Mouse (Mus musculus): ENCODE measurements around the gene Grap2.

Gene Grap2

DNA sequence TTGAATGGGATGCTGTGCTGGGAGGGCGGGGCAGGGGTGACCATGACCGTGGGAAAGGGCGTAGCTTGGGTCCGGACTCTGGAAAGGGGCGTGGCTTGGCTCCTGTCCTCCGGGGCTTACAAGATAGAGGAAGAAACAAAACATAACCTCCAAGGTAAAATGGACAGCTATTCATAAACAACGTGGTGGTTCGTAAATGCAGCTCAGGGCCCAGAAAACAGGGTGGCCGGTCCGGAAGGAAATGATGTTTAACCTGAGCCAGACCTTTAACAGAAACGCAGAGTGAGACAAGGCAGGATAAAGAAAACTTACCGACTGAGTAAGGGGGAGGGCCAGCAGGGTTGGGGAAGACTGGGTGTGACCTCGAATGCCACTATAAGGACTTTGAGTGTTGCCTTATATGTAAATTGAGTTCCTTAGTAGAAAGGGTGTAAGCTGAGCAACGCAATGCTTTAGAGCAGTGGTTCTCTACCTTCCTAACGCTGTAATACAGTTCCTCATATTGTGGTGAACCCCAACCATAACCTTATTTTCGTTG, 26.9 kb downstream of the Grap2 start:
- Histone ChIP-seq H3K4me3 (replicated peaks; ENCODE audit: low read length) (no peak overlapping the region), H3K36me3 (ENCODE audit: insufficient read depth, low read length) (no peaks in the 10 kb centered on the region), H3K4me1 (replicated peaks; ENCODE audit: low read depth, low read length) (peaks cover 61% of the 10 kb centered on the region), H3K9me3 (ENCODE audit: low read length) (no peaks in the 10 kb centered on the region), H3K27me3 (ENCODE audit: insufficient read depth, low read length) (no peaks in the 10 kb centered on the region)
- TF ChIP-seq POU5F1 (IDR thresholded peaks at IDR 0.05; ENCODE audit: borderline replicate concordance, low read length) (no peak), NANOG (IDR thresholded peaks at IDR 0.05; ENCODE audit: borderline replicate concordance, low read length) (no peak), CTCF (conservative IDR thresholded peaks at IDR 0.05; ENCODE audit: low read length) (no peak)

DNA sequence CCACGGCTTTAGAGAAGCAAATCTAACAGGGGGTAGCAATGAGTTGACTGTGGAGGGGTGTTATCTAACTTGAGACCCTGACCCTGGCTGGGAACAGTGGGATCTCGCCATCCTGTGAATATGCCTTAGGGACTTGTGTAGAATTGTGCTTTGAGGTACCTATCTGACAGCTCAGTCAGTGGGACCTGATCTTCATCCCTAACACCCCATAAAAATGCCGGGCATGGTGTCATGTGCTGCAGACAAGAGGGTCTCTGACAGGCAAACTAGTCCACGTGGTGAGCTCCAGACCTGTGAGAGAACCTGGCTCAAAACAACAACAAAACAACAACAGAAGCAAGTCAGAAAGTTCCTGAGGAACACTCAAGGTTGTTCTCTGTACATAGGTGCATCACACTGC, 27.4 kb downstream of the Grap2 start:
- TF ChIP-seq POU5F1 (IDR thresholded peaks at IDR 0.05; ENCODE audit: borderline replicate concordance, low read length) (no peak), CTCF (conservative IDR thresholded peaks at IDR 0.05; ENCODE audit: low read length) (no peak), NANOG (IDR thresholded peaks at IDR 0.05; ENCODE audit: borderline replicate concordance, low read length) (no peak)
- Histone ChIP-seq H3K27me3 (ENCODE audit: insufficient read depth, low read length) (no peaks in the 10 kb centered on the region), H3K36me3 (ENCODE audit: insufficient read depth, low read length) (no peaks in the 10 kb centered on the region), H3K9me3 (ENCODE audit: low read length) (no peaks in the 10 kb centered on the region), H3K4me1 (replicated peaks; ENCODE audit: low read depth, low read length) (peaks cover 62% of the 10 kb centered on the region), H3K4me3 (replicated peaks; ENCODE audit: low read length) (no peak overlapping the region)

DNA sequence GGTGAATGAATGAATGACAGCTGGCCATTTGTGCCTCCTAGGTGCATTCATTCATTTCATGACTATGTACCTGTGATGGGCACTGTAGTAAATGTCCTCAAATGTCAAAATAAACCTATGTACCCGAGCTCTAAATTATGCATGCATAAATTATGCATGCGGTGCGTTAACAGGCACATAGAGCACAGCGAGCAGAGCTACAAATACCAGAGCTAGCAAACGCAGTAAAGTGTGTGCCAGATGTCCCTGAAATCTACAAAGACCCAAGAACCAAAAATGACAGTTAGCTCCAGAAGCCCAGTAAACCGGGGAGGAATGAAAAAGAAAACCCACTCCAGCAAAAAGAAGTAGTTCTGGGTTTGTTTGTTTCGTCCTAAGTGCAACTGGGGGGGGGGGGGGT, 29.1 kb downstream of the Grap2 start:
- Histone ChIP-seq H3K4me3 (replicated peaks; ENCODE audit: low read length) (no peak overlapping the region), H3K9me3 (ENCODE audit: low read length) (no peaks in the 10 kb centered on the region), H3K36me3 (ENCODE audit: insufficient read depth, low read length) (no peaks in the 10 kb centered on the region), H3K27me3 (ENCODE audit: insufficient read depth, low read length) (no peaks in the 10 kb centered on the region), H3K4me1 (replicated peaks; ENCODE audit: low read depth, low read length) (peaks cover 58% of the 10 kb centered on the region)
- TF ChIP-seq CTCF (conservative IDR thresholded peaks at IDR 0.05; ENCODE audit: low read length) (no peak), POU5F1 (IDR thresholded peaks at IDR 0.05; ENCODE audit: borderline replicate concordance, low read length) (no peak), NANOG (IDR thresholded peaks at IDR 0.05; ENCODE audit: borderline replicate concordance, low read length) (no peak)

DNA sequence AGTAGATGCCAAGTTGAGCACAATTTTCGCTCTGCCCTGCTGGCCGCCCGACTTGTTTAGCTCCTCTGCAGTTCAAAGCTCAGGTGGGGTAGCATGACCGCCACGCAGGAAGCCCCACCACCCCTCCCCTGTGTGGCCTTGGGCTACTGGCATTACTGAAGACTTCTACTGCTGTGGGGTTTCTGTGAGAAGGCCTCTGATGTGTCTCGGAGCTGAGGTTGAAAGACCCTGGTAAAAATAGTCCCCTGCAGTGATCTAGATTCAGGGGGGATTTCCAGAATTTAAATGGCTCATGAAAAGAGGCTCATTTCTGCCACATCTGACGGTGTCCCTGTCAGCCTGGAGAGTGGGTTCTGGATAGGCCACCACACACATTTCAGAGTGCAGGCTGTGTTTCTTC, 30.1 kb downstream of the Grap2 start:
- TF ChIP-seq CTCF (conservative IDR thresholded peaks at IDR 0.05; ENCODE audit: low read length): no peak
- no peak for TF ChIP-seq POU5F1 (IDR thresholded peaks at IDR 0.05; ENCODE audit: borderline replicate concordance, low read length)
- TF ChIP-seq NANOG (IDR thresholded peaks at IDR 0.05; ENCODE audit: borderline replicate concordance, low read length): no peak
- H3K4me3 ChIP-seq (replicated peaks; ENCODE audit: low read length): no peak overlapping the region
- no peaks in the 10 kb centered on the region for H3K36me3 ChIP-seq (ENCODE audit: insufficient read depth, low read length)
- no peaks in the 10 kb centered on the region for H3K9me3 ChIP-seq (ENCODE audit: low read length)
- peaks cover 58% of the 10 kb centered on the region for H3K4me1 ChIP-seq (replicated peaks; ENCODE audit: low read depth, low read length)
- no peaks in the 10 kb centered on the region for H3K27me3 ChIP-seq (ENCODE audit: insufficient read depth, low read length)

DNA sequence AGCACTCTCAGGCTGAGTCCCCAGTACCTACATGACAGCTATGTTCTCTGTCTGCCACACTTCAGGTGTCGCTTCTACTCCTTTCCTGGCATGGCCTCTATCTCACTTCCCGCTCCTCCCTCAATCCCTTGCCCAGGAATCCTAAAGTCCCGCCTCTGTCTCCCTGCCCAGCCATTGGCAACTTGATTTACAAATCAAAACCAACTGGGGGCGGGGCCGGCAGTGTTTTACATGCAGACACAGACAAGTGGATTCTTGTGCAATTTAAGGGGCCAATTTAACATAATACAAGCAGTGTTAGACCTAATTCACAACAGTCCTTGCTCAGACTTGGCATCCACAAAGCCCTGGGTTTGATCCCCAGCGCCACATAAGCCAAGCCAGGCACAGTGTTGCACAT, 31.6 kb downstream of the Grap2 start:
- Histone ChIP-seq H3K36me3 (ENCODE audit: insufficient read depth, low read length) (no peaks in the 10 kb centered on the region), H3K27me3 (ENCODE audit: insufficient read depth, low read length) (no peaks in the 10 kb centered on the region), H3K4me1 (replicated peaks; ENCODE audit: low read depth, low read length) (peaks cover 52% of the 10 kb centered on the region), H3K4me3 (replicated peaks; ENCODE audit: low read length) (peak overlapping the region; percentile 39; the same call in 1 of the 2 replicates), H3K9me3 (ENCODE audit: low read length) (no peaks in the 10 kb centered on the region)
- no peak for TF ChIP-seq CTCF (conservative IDR thresholded peaks at IDR 0.05; ENCODE audit: low read length)
- TF ChIP-seq POU5F1 (IDR thresholded peaks at IDR 0.05; ENCODE audit: borderline replicate concordance, low read length): no peak

DNA sequence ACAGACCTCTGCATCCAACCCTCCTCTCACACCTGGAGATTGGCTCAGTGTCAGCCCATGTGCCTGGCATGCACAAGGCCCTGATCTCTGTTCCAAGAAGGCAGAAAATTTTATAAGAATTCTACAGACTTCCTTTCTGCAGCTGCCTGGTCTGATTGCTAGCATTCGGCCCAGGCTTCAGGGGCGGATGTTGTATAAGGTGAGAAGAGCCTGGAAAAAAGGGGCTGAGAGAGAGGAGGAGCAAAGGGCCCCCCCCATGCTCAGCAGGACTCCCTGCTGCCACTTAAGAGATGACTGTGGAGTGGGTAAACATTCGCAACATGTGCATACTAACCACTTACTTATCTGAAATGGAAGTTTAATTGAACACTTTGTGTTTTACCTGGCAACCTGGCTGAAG, 35.6 kb downstream of the Grap2 start:
- TF ChIP-seq CTCF (conservative IDR thresholded peaks at IDR 0.05; ENCODE audit: low read length): no peak
- TF ChIP-seq POU5F1 (IDR thresholded peaks at IDR 0.05; ENCODE audit: borderline replicate concordance, low read length): no peak
- no peak for TF ChIP-seq NANOG (IDR thresholded peaks at IDR 0.05; ENCODE audit: borderline replicate concordance, low read length)
- H3K4me1 ChIP-seq (replicated peaks; ENCODE audit: low read depth, low read length): peaks cover 17% of the 10 kb centered on the region
- peaks cover 5% of the 10 kb centered on the region; the same call in 1 of the 2 replicates for H3K27me3 ChIP-seq (ENCODE audit: insufficient read depth, low read length)
- no peaks in the 10 kb centered on the region for H3K9me3 ChIP-seq (ENCODE audit: low read length)
- no peak overlapping the region for H3K4me3 ChIP-seq (replicated peaks; ENCODE audit: low read length)
- no peaks in the 10 kb centered on the region for H3K36me3 ChIP-seq (ENCODE audit: insufficient read depth, low read length)

DNA sequence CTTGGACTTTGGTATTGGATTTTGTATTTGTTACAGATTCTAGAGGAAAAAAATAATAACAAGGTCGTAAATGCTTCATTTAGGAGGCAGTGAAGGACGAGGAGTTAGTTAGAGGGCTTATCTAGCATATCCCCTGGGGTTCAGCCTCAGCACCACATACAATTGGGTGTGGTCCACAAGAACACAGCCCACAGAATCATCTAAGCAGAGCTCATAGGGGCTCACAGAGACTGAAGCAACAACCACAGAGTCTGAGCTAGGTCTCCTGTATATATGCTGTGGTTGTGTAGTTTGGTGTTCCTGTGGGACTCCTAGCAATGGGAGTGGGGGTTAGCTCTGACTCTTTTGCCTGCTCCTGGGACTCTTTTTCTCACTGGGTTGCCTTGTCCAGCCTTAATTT, 37.9 kb downstream of the Grap2 start:
- Histone ChIP-seq H3K36me3 (ENCODE audit: insufficient read depth, low read length) (no peaks in the 10 kb centered on the region), H3K4me3 (replicated peaks; ENCODE audit: low read length) (no peak overlapping the region), H3K27me3 (ENCODE audit: insufficient read depth, low read length) (peaks cover 12% of the 10 kb centered on the region; the same call in 1 of the 2 replicates), H3K9me3 (ENCODE audit: low read length) (no peaks in the 10 kb centered on the region), H3K4me1 (replicated peaks; ENCODE audit: low read depth, low read length) (peaks cover 15% of the 10 kb centered on the region)
- TF ChIP-seq POU5F1 (IDR thresholded peaks at IDR 0.05; ENCODE audit: borderline replicate concordance, low read length): no peak
- no peak for TF ChIP-seq CTCF (conservative IDR thresholded peaks at IDR 0.05; ENCODE audit: low read length)
- no peak for TF ChIP-seq NANOG (IDR thresholded peaks at IDR 0.05; ENCODE audit: borderline replicate concordance, low read length)

DNA sequence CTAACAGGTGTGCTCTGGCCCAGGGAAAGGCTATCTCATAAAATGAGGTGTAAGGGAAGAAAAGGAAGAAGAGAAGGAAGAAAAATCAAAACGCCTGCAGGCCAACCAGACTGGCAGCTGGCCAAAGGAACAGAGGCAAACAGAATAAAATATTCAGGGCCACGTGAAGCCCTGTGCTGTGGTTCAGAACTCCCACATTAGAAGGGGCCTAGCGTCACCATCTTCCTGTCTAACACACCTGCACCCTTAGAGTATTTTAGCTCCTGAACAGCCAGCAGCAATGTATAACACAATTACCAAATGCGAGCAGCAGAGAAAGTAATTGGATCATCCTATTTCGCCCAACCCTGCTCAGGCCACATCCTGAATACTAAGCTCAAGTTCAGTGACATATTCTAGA, 39.1 kb downstream of the Grap2 start:
- TF ChIP-seq CTCF (conservative IDR thresholded peaks at IDR 0.05; ENCODE audit: low read length) (no peak), NANOG (IDR thresholded peaks at IDR 0.05; ENCODE audit: borderline replicate concordance, low read length) (no peak)
- Histone ChIP-seq H3K4me3 (replicated peaks; ENCODE audit: low read length) (no peak overlapping the region), H3K4me1 (replicated peaks; ENCODE audit: low read depth, low read length) (peaks cover 26% of the 10 kb centered on the region), H3K9me3 (ENCODE audit: low read length) (no peaks in the 10 kb centered on the region), H3K36me3 (ENCODE audit: insufficient read depth, low read length) (no peaks in the 10 kb centered on the region), H3K27me3 (ENCODE audit: insufficient read depth, low read length) (peaks cover 18% of the 10 kb centered on the region)

DNA sequence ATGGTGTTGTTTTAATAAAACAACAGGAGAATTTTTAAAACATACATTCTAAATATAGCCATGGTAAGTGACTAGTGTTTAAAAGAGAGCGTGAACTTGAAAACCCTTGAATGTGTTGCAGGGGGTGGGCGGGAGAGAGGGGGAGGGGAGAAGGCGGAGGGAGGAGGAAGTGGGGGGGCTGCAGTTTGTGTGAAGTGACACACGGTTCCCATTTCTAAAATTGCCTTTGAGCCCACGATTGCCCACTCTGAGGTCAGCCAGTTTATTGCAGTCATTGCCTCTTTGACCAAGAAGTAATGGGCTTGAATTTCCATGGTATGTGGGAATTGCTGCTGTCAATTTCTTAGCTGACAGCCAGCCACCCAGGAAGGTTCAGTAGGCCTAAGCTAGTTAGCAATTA, 41.5 kb downstream of the Grap2 start:
- TF ChIP-seq NANOG (IDR thresholded peaks at IDR 0.05; ENCODE audit: borderline replicate concordance, low read length) (no peak), POU5F1 (IDR thresholded peaks at IDR 0.05; ENCODE audit: borderline replicate concordance, low read length) (no peak), CTCF (conservative IDR thresholded peaks at IDR 0.05; ENCODE audit: low read length) (no peak)
- Histone ChIP-seq H3K4me3 (replicated peaks; ENCODE audit: low read length) (no peak overlapping the region), H3K9me3 (ENCODE audit: low read length) (no peaks in the 10 kb centered on the region), H3K27me3 (ENCODE audit: insufficient read depth, low read length) (peaks cover 29% of the 10 kb centered on the region), H3K36me3 (ENCODE audit: insufficient read depth, low read length) (no peaks in the 10 kb centered on the region), H3K4me1 (replicated peaks; ENCODE audit: low read depth, low read length) (peaks cover 45% of the 10 kb centered on the region)
